Mouse (Mus musculus) embryonic facial prominence, embryonic 15.5 days (tissue): ENCODE measurements around the gene B4galnt3. TPM values are rescaled to one million over a fixed set of nuclear protein-coding genes. Genes with fewer than 3 reads are reported as not detected.

ENCODE experiments used
- ATAC-seq: fragments of 200-750 bp; cut with Nextera tagmentation; 2 replicates; pipeline ENCODE4 v1.8.0; 2017; ENCODE audit warnings: low read depth, moderate TSS enrichment; ENCODE audit not compliant: insufficient number of reproducible peaks, low FRiP score, low TSS enrichment
- H3K27ac ChIP-seq: fragments of 300-500 bp; sonication (generic); replicated peaks from 2 replicates; pipeline ENCODE4 v1.5.1; 2015; ENCODE audit warnings: mild to moderate bottlenecking, inconsistent platforms
- H3K27me3 ChIP-seq: fragments of 300-500 bp; sonication (generic); 2 replicates; pipeline ENCODE4 v1.6.1; 2015; ENCODE audit warnings: inconsistent platforms
- H3K36me3 ChIP-seq: fragments of 300-500 bp; sonication (generic); 2 replicates; pipeline ENCODE4 v1.6.1; 2015; ENCODE audit warnings: mild to moderate bottlenecking, inconsistent platforms
- H3K4me1 ChIP-seq: fragments of 300-500 bp; sonication (generic); 2 replicates; pipeline ENCODE4 v1.6.1; 2015; ENCODE audit warnings: inconsistent platforms
- H3K4me2 ChIP-seq: fragments of 300-500 bp; sonication (generic); replicated peaks from 2 replicates; pipeline ENCODE4 v1.6.1; 2015; ENCODE audit warnings: mild to moderate bottlenecking, inconsistent platforms
- H3K4me3 ChIP-seq: fragments of 300-500 bp; sonication (generic); replicated peaks from 2 replicates; pipeline ENCODE4 v1.5.1; 2015; ENCODE audit warnings: mild to moderate bottlenecking, inconsistent platforms
- H3K9ac ChIP-seq: fragments of 300-500 bp; sonication (generic); 2 replicates; pipeline ENCODE4 v1.6.1; 2015; ENCODE audit warnings: inconsistent platforms
- H3K9me3 ChIP-seq: fragments of 300-500 bp; sonication (generic); replicated peaks from 2 replicates; pipeline ENCODE4 v1.6.1; 2016; ENCODE audit warnings: inconsistent platforms
- WGBS: fragments of 180-500 bp; shearing (Covaris S2); methylation state at CpG from one replicate; pipeline ENCODE4 v1.1.7; 2015; 5-methylcytosine and 5-hydroxymethylcytosine counted together
- polyA plus RNA-seq: library from polyadenylated mRNA; unstranded; fragments of >200 nt; fragmentation: Nextera tagmentation; extraction: Ambion mirVana; gene quantifications from 2 replicates; pipeline ENCODE4 v1.2.1, GENCODE M21; 2015

B4galnt3 gene
- polyA plus RNA-seq, 1 experiment from 2014 or later: 2.9 TPM

- peaks cover under 1% of the 10 kb centered on the region; the same call in 1 of the 2 replicates for H3K4me1 ChIP-seq
- ATAC-seq: no peak
- 66% methylated on average over 4 of the region's 4 CpGs for WGBS
Measured at GRCm38 (mm10) chr6:120164765-120165164, 129.6 kb downstream of the B4galnt3 start.

GRCm38 (mm10) chr6:120162928-120163327 is 131.4 kb downstream of the B4galnt3 start:
- Histone ChIP-seq H3K4me1 (peaks cover 10% of the 10 kb centered on the region), H3K4me2 (no peak overlapping the region), H3K4me3 (no peak overlapping the region), H3K36me3 (no peaks in the 10 kb centered on the region), H3K27ac (no peak overlapping the region), H3K9me3 (no peaks in the 10 kb centered on the region), H3K27me3 (no peaks in the 10 kb centered on the region), H3K9ac (no peak overlapping the region)
- 68% methylated on average over 6 of the region's 6 CpGs for WGBS
- ATAC-seq: no peak

More at GRCm38 (mm10) chr6:120164765-120165164, 129.6 kb downstream of the B4galnt3 start:
- Histone ChIP-seq H3K9me3 (no peaks in the 10 kb centered on the region), H3K36me3 (no peaks in the 10 kb centered on the region), H3K4me3 (no peak overlapping the region), H3K9ac (no peak overlapping the region), H3K4me2 (no peak overlapping the region), H3K27me3 (no peaks in the 10 kb centered on the region), H3K27ac (no peak overlapping the region)

- 40% methylated on average over 9 of the region's 9 CpGs for WGBS
Measured at GRCm38 (mm10) chr6:120159133-120159901, 135.0 kb downstream of the B4galnt3 start.

GRCm38 (mm10) chr6:120157479-120157878 is 136.9 kb downstream of the B4galnt3 start:
- Histone ChIP-seq H3K4me1 (peaks cover 14% of the 10 kb centered on the region), H3K27me3 (no peaks in the 10 kb centered on the region), H3K4me2 (no peak overlapping the region), H3K9me3 (no peaks in the 10 kb centered on the region), H3K36me3 (no peaks in the 10 kb centered on the region), H3K9ac (no peak overlapping the region), H3K4me3 (no peak overlapping the region), H3K27ac (no peak overlapping the region)
- no peak for ATAC-seq
- 58% methylated on average over 6 of the region's 6 CpGs for WGBS

More at GRCm38 (mm10) chr6:120159133-120159901, 135.0 kb downstream of the B4galnt3 start:
- peak overlapping the region; percentile 71 for H3K27ac ChIP-seq
- H3K9me3 ChIP-seq: no peaks in the 10 kb centered on the region
- H3K36me3 ChIP-seq: no peaks in the 10 kb centered on the region
- no peaks in the 10 kb centered on the region for H3K27me3 ChIP-seq
- no peak overlapping the region for H3K4me2 ChIP-seq
- peaks cover 10% of the 10 kb centered on the region for H3K4me1 ChIP-seq
- peak; percentile 65; the same call in 1 of the 2 replicates for ATAC-seq
- H3K9ac ChIP-seq: no peak overlapping the region
- H3K4me3 ChIP-seq: no peak overlapping the region

DNA sequence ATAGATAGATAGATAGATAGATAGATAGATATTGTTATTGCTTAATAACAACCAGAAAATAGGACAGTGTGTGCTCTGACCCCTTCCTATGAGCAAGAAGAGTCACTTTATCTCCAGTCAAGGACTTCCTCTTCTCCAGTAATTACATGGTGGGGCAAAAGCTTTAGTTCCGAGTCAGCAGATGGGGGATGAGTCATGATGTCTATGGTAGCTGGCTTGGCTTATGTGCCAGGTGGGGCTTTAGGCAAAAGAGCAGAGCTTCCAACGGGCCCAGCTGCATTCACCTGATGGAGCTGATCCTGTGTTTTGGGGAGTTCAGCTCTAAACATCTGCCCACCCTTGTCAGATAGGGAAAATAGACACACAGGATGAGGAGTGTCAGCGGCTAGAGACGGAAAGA is 138.8 kb downstream of the B4galnt3 start:
- WGBS: 70% methylated on average over 4 of the region's 4 CpGs
- H3K36me3 ChIP-seq: no peaks in the 10 kb centered on the region
- peaks cover 14% of the 10 kb centered on the region for H3K4me1 ChIP-seq
- no peaks in the 10 kb centered on the region for H3K9me3 ChIP-seq
- no peak overlapping the region for H3K27ac ChIP-seq
- H3K4me2 ChIP-seq: no peak overlapping the region
- H3K9ac ChIP-seq: no peak overlapping the region
- no peaks in the 10 kb centered on the region for H3K27me3 ChIP-seq
- no peak overlapping the region for H3K4me3 ChIP-seq
- ATAC-seq: no peak

- no peak for ATAC-seq
Measured at GRCm38 (mm10) chr6:120154526-120155309, 139.6 kb downstream of the B4galnt3 start.

More at GRCm38 (mm10) chr6:120154526-120155309, 139.6 kb downstream of the B4galnt3 start:
- H3K36me3 ChIP-seq: no peaks in the 10 kb centered on the region
- peaks cover 14% of the 10 kb centered on the region for H3K4me1 ChIP-seq
- no peak overlapping the region for H3K27ac ChIP-seq
- H3K4me3 ChIP-seq: no peak overlapping the region
- no peak overlapping the region for H3K4me2 ChIP-seq
- H3K9ac ChIP-seq: no peak overlapping the region
- H3K27me3 ChIP-seq: no peaks in the 10 kb centered on the region
- 60% methylated on average over 5 of the region's 5 CpGs for WGBS
- no peaks in the 10 kb centered on the region for H3K9me3 ChIP-seq

Other genes starting within 250 kb of the B4galnt3 start
- gene Ninj2, start 201.2 kb downstream of the B4galnt3 start, polyA plus RNA-seq: 0.49 TPM in 1 of 2 replicates, not detected in the other
- 1.1 and 1.5 TPM in 2 replicates for gene D330020A13Rik, start 195 bp downstream of the B4galnt3 start, polyA plus RNA-seq
- gene Kdm5a, start 69.6 kb upstream of the B4galnt3 start, polyA plus RNA-seq: 50.0 and 50.2 TPM in 2 replicates
- gene Ccdc77, start 69.8 kb upstream of the B4galnt3 start, polyA plus RNA-seq: 21.2 and 25.1 TPM in 2 replicates
- gene Il17ra, start 168.7 kb upstream of the B4galnt3 start, polyA plus RNA-seq: 9.9 and 10.0 TPM in 2 replicates
- 0.24 and 0.28 TPM in 2 replicates for gene Tmem121b, start 199.2 kb upstream of the B4galnt3 start, polyA plus RNA-seq
- 17.6 and 18.0 TPM in 2 replicates for gene Hdhd5, start 236.8 kb upstream of the B4galnt3 start, polyA plus RNA-seq